Comparison of ENCODE assay signal across 8 mouse cellular contexts in genomic region chr17:46628471-46628790, GRCm38 (mm10). TPM values are rescaled to one million over a fixed set of nuclear protein-coding genes. Genes with fewer than 3 reads are reported as not detected.
A peak's percentile ranks its signal among the peaks of the same experiment; 100 is the strongest.
DNase-seq lines count a peak whose midpoint lies in the region; ATAC-seq and TF ChIP-seq lines count a peak whose summit lies in the region.

No protein-coding gene starts in this region.

- H3K4me3 ChIP-seq in lung, embryonic 14.5 days (ENCODE audit: low read depth, low read length): peak overlapping the region; percentile 96
- peak overlapping the region; percentile 95 for H3K4me3 ChIP-seq in intestine, embryonic 15.5 days (replicated peaks)

- peaks cover 48% of the 10 kb centered on the region for H3K4me1 ChIP-seq in lung, embryonic 14.5 days (ENCODE audit: insufficient read depth)
- H3K4me1 ChIP-seq in intestine, embryonic 15.5 days (replicated peaks): peaks cover 43% of the 10 kb centered on the region

- ATAC-seq in lung, embryonic 14.5 days (ENCODE audit: insufficient read depth): no peak
- ATAC-seq in intestine, embryonic 15.5 days: no peak

- DNase-seq in adrenal gland, postnatal 25 days: peak; percentile 50
- DNase-seq in adrenal gland, adult 2 months: no peak
- peak; percentile 49 for DNase-seq in lung, embryonic 14.5 days
- no peak for DNase-seq in lung, postnatal 14 days
- peak; percentile 77 for DNase-seq in neural tube, embryonic 10.5 days (ENCODE audit: extremely low spot score, low spot score)
- DNase-seq in right cerebral cortex, postnatal 25 days: no peak
- DNase-seq in layer of hippocampus, adult 9-11 months: no peak

- H3K27me3 ChIP-seq in lung, embryonic 14.5 days (ENCODE audit: insufficient read depth, low read length): no peaks in the 10 kb centered on the region
- no peaks in the 10 kb centered on the region for H3K27me3 ChIP-seq in intestine, embryonic 15.5 days (replicated peaks)

- TF ChIP-seq CTCF in lung, embryonic 14.5 days (IDR thresholded peaks at IDR 0.05; ENCODE audit: low read depth): no peak

- H3K4me2 ChIP-seq in lung, embryonic 14.5 days: peak overlapping the region; percentile 86
- H3K4me2 ChIP-seq in intestine, embryonic 15.5 days (replicated peaks): peak overlapping the region; percentile 77

- H3K9me3 ChIP-seq in lung, embryonic 14.5 days (ENCODE audit: low read depth, low read length): no peaks in the 10 kb centered on the region
- no peaks in the 10 kb centered on the region for H3K9me3 ChIP-seq in intestine, embryonic 15.5 days

- peak overlapping the region; percentile 99 for H3K27ac ChIP-seq in lung, embryonic 14.5 days (ENCODE audit: low read depth)
- H3K27ac ChIP-seq in intestine, embryonic 15.5 days: peak overlapping the region; percentile 95

- under 1% methylated on average over 13 of the region's 13 CpGs for WGBS in lung, embryonic 14.5 days
- WGBS in intestine, embryonic 15.5 days: 0% methylated on average over 13 of the region's 13 CpGs

- 0 out of 2 replicates have a peak, but pooled peaks cover 4% of the 10 kb centered on the region for H3K36me3 ChIP-seq in lung, embryonic 14.5 days (ENCODE audit: insufficient read depth)
- H3K36me3 ChIP-seq in intestine, embryonic 15.5 days: peaks cover 4% of the 10 kb centered on the region; the same call in 1 of the 2 replicates

- peak overlapping the region; percentile 99 for H3K9ac ChIP-seq in lung, embryonic 14.5 days
- H3K9ac ChIP-seq in intestine, embryonic 15.5 days: peak overlapping the region; percentile 96

RNA-seq across cellular contexts. Expression of gene Ptk7, which starts 0.9 kb away (rescaled TPM):
- 8.0 and 16.8 TPM in 2 replicates for total RNA-seq in adrenal gland, postnatal 25 days (2021)
- 1 to 10 TPM; 4.6 to 8.0 TPM for total RNA-seq in adrenal gland, adult 2 months (2021)
- polyA plus RNA-seq in adrenal gland, adult 2 months (2012; rRNA removed): 8.6 and 9.2 TPM in 2 replicates
- 79.5 and 99.3 TPM in 2 replicates for polyA plus RNA-seq in lung, embryonic 14.5 days (2014; fragmentation: Nextera tagmentation; extraction: Ambion mirVana)
- polyA plus RNA-seq in intestine, embryonic 15.5 days (2015; fragmentation: Nextera tagmentation; extraction: Ambion mirVana): 61.8 and 66.2 TPM in 2 replicates

RNA-seq across cellular contexts. Expression of gene Klc4, which starts 17.4 kb away (rescaled TPM):
- 38.4 and 49.7 TPM in 2 replicates for total RNA-seq in adrenal gland, postnatal 25 days (2021)
- 10 to 100 TPM; 40.9 to 43.1 TPM for total RNA-seq in adrenal gland, adult 2 months (2021)
- polyA plus RNA-seq in adrenal gland, adult 2 months (2012; rRNA removed): 25.7 and 29.7 TPM in 2 replicates
- 20.2 and 21.4 TPM in 2 replicates for polyA plus RNA-seq in lung, embryonic 14.5 days (2014; fragmentation: Nextera tagmentation; extraction: Ambion mirVana)
- polyA plus RNA-seq in intestine, embryonic 15.5 days (2015; fragmentation: Nextera tagmentation; extraction: Ambion mirVana): 64.6 and 73.2 TPM in 2 replicates

RNA-seq across cellular contexts. Expression of gene Mrpl2, which starts 17.6 kb away (rescaled TPM):
- 96.4 and 119 TPM in 2 replicates for total RNA-seq in adrenal gland, postnatal 25 days (2021)
- 100 to 1,000 TPM in 1 of 2 experiments, 10 to 100 TPM in 1; 82.9 to 113 TPM for total RNA-seq in adrenal gland, adult 2 months (2021)
- 343 and 456 TPM in 2 replicates for polyA plus RNA-seq in adrenal gland, adult 2 months (2012; rRNA removed)
- polyA plus RNA-seq in lung, embryonic 14.5 days (2014; fragmentation: Nextera tagmentation; extraction: Ambion mirVana): 113 and 114 TPM in 2 replicates
- 148 and 156 TPM in 2 replicates for polyA plus RNA-seq in intestine, embryonic 15.5 days (2015; fragmentation: Nextera tagmentation; extraction: Ambion mirVana)

RNA-seq across cellular contexts. Expression of gene Cul7, which starts 21.7 kb away (rescaled TPM):
- total RNA-seq in adrenal gland, postnatal 25 days (2021): 41.3 and 51.4 TPM in 2 replicates
- total RNA-seq in adrenal gland, adult 2 months (2021): 10 to 100 TPM; 28.6 to 36.3 TPM
- polyA plus RNA-seq in adrenal gland, adult 2 months (2012; rRNA removed): 52.6 and 53.3 TPM in 2 replicates
- 36.6 TPM in 2 replicates for polyA plus RNA-seq in lung, embryonic 14.5 days (2014; fragmentation: Nextera tagmentation; extraction: Ambion mirVana)
- polyA plus RNA-seq in intestine, embryonic 15.5 days (2015; fragmentation: Nextera tagmentation; extraction: Ambion mirVana): 41.1 and 45.7 TPM in 2 replicates

RNA-seq across cellular contexts. Expression of gene Rrp36, which starts 45.7 kb away (rescaled TPM):
- 26.8 and 33.4 TPM in 2 replicates for total RNA-seq in adrenal gland, postnatal 25 days (2021)
- total RNA-seq in adrenal gland, adult 2 months (2021): 10 to 100 TPM; 24.2 to 28.5 TPM
- polyA plus RNA-seq in adrenal gland, adult 2 months (2012; rRNA removed): 21.7 and 23.8 TPM in 2 replicates
- polyA plus RNA-seq in lung, embryonic 14.5 days (2014; fragmentation: Nextera tagmentation; extraction: Ambion mirVana): 47.6 and 48.5 TPM in 2 replicates
- polyA plus RNA-seq in intestine, embryonic 15.5 days (2015; fragmentation: Nextera tagmentation; extraction: Ambion mirVana): 56.4 and 58.4 TPM in 2 replicates

Comparison
In these comparisons a context has a peak if more than half of its experiments do, and no peak if none do; other contexts are left out.
1. DNase-seq: peak in adrenal gland, postnatal 25 days (single experiment), lung, embryonic 14.5 days (single experiment) and neural tube, embryonic 10.5 days (single experiment); none in adrenal gland, adult 2 months (single experiment), lung, postnatal 14 days (single experiment), right cerebral cortex, postnatal 25 days (single experiment) and layer of hippocampus, adult 9-11 months (single experiment).